In genomic region chr5:120088561-120088960, GRCm38 (mm10) we compare ENCODE assay signal across 7 mouse cellular contexts. TPM values are rescaled to one million over a fixed set of nuclear protein-coding genes. Genes with fewer than 3 reads are reported as not detected.
A peak's percentile ranks its signal among the peaks of the same experiment; 100 is the strongest.
DNase-seq lines count a peak whose midpoint lies in the region; ATAC-seq and TF ChIP-seq lines count a peak whose summit lies in the region.

No protein-coding gene starts in this region.

- H3K4me2 ChIP-seq in hindbrain, embryonic 16.5 days (ENCODE audit: low read length) = peak overlapping the region; percentile 21; the same call in 1 of the 2 replicates

- no peaks in the 10 kb centered on the region for H3K9me3 ChIP-seq in hindbrain, embryonic 16.5 days (ENCODE audit: control insufficient read depth, low read length)
- no peaks in the 10 kb centered on the region for H3K9me3 ChIP-seq in midbrain, embryonic 10.5 days (replicated peaks)

- no peaks in the 10 kb centered on the region for H3K36me3 ChIP-seq in hindbrain, embryonic 16.5 days (ENCODE audit: control insufficient read depth, insufficient read depth, low read length)
- H3K36me3 ChIP-seq in midbrain, embryonic 10.5 days = no peaks in the 10 kb centered on the region
- H3K36me3 ChIP-seq in small intestine, adult 2 months (ENCODE audit: control insufficient read depth, insufficient read depth, low read length) = no peaks in the 10 kb centered on the region

- TF ChIP-seq CTCF in small intestine, adult 2 months (IDR thresholded peaks at IDR 0.05; ENCODE audit: extremely low read depth, insufficient read length, insufficient replicate concordance, low read depth, low read length) = peak; percentile 87

- H3K4me1 ChIP-seq in hindbrain, embryonic 16.5 days (ENCODE audit: control insufficient read depth, insufficient read depth, low read depth, low read length) = no peaks in the 10 kb centered on the region
- 0 out of 2 replicates have a peak, but pooled peaks cover 2% of the 10 kb centered on the region for H3K4me1 ChIP-seq in midbrain, embryonic 10.5 days
- no peaks in the 10 kb centered on the region for H3K4me1 ChIP-seq in small intestine, adult 2 months (ENCODE audit: control insufficient read depth, insufficient read depth, insufficient read length, low read length)

- H3K9ac ChIP-seq in hindbrain, embryonic 16.5 days (ENCODE audit: low read depth, low read length) = no peak overlapping the region

- peaks cover 17% of the 10 kb centered on the region for H3K27me3 ChIP-seq in hindbrain, embryonic 16.5 days (replicated peaks; ENCODE audit: control insufficient read depth, insufficient read depth, low read length)
- H3K27me3 ChIP-seq in midbrain, embryonic 10.5 days (ENCODE audit: low read depth, poor library complexity, severe bottlenecking) = peaks cover 64% of the 10 kb centered on the region
- no peaks in the 10 kb centered on the region for H3K27me3 ChIP-seq in small intestine, adult 2 months (ENCODE audit: control insufficient read depth, insufficient read depth, low read length)

- no peak overlapping the region for H3K4me3 ChIP-seq in hindbrain, embryonic 16.5 days (ENCODE audit: low read length)
- no peak overlapping the region for H3K4me3 ChIP-seq in midbrain, embryonic 10.5 days
- no peak overlapping the region for H3K4me3 ChIP-seq in small intestine, adult 2 months (ENCODE audit: low read depth, low read length)

- no peak for TF ChIP-seq POLR2A in small intestine, adult 2 months (IDR thresholded peaks at IDR 0.05; ENCODE audit: low read depth, low read length)

- peak; percentile 83 for DNase-seq in WW6 (ENCODE audit: low read depth, low spot score)
- DNase-seq in cerebellum, adult 8-10 months = peak; percentile 75
- DNase-seq in frontal cortex, adult 2 months (ENCODE audit: extremely low spot score in 1 of 2, low spot score in 1 of 2) = peak; percentile 35 to 95
- peak; percentile 38 to 87 for DNase-seq in left cerebral cortex, adult 8-10 months (ENCODE audit: low spot score in 2 of 2)
- peak; percentile 89 for DNase-seq in midbrain, embryonic 10.5 days (ENCODE audit: low spot score)

- WGBS in hindbrain, embryonic 16.5 days = 1% methylated on average over 16 of the region's 16 CpGs
- WGBS in midbrain, embryonic 10.5 days = 2% methylated on average over 16 of the region's 16 CpGs
- WGBS in small intestine, adult 2 months = 2% methylated on average over 16 of the region's 16 CpGs

- ATAC-seq in hindbrain, embryonic 16.5 days = 0 out of 2 replicates have a peak, but pooled peaks have one; percentile 42

- no peak overlapping the region for H3K27ac ChIP-seq in hindbrain, embryonic 16.5 days (ENCODE audit: low read depth, low read length)
- H3K27ac ChIP-seq in midbrain, embryonic 10.5 days (replicated peaks) = no peak overlapping the region
- H3K27ac ChIP-seq in small intestine, adult 2 months (ENCODE audit: insufficient read depth, low read depth, low read length) = no peak overlapping the region

RNA-seq across cellular contexts. Expression of gene Rbm19, which starts 27.7 kb away (rescaled TPM):
- polyA plus RNA-seq in frontal cortex, adult 2 months (2012; rRNA removed) = 8.9 and 9.6 TPM in 2 replicates
- 21.4 and 21.9 TPM in 2 replicates for polyA plus RNA-seq in hindbrain, embryonic 16.5 days (2015; fragmentation: Nextera tagmentation; extraction: Ambion mirVana)
- total RNA-seq in left cerebral cortex, adult 8-10 months (2022) = 10 to 100 TPM; 12.0 to 20.3 (median 19.7) TPM
- polyA plus RNA-seq in midbrain, embryonic 10.5 days (2016; fragmentation: Nextera tagmentation; extraction: Ambion mirVana) = 32.0 and 34.2 TPM in 2 replicates
- 8.6 and 9.2 TPM in 2 replicates for polyA plus RNA-seq in small intestine, adult 2 months (2012; rRNA removed)
